Mouse (Mus musculus) lung, postnatal 0 days (tissue): ENCODE data around the gene Lig1.

Experiments used
- CTCF ChIP-seq: IDR thresholded peaks from 2 replicates; pipeline ENCODE4 v1.5.1; 2016; ENCODE audit warnings: antibody characterized with exemption, mild to moderate bottlenecking
- EP300 ChIP-seq: IDR thresholded peaks from 2 replicates; pipeline ENCODE4 v1.6.1; 2016; ENCODE audit warnings: antibody characterized with exemption, mild to moderate bottlenecking, control low read depth

GRCm38 (mm10) chr7:13268749-13269260, 8.3 kb upstream of the Lig1 start:
- TF ChIP-seq CTCF (no peak), EP300 (no peak)
